Mouse (Mus musculus): ENCODE results near the gene Tmem198. TPM values are rescaled to one million over a fixed set of nuclear protein-coding genes. Genes with fewer than 3 reads are reported as not detected.

Gene Tmem198
- total RNA-seq, 2 experiments from 2014 or later, result 0.12 to 0.26 TPM

DNA sequence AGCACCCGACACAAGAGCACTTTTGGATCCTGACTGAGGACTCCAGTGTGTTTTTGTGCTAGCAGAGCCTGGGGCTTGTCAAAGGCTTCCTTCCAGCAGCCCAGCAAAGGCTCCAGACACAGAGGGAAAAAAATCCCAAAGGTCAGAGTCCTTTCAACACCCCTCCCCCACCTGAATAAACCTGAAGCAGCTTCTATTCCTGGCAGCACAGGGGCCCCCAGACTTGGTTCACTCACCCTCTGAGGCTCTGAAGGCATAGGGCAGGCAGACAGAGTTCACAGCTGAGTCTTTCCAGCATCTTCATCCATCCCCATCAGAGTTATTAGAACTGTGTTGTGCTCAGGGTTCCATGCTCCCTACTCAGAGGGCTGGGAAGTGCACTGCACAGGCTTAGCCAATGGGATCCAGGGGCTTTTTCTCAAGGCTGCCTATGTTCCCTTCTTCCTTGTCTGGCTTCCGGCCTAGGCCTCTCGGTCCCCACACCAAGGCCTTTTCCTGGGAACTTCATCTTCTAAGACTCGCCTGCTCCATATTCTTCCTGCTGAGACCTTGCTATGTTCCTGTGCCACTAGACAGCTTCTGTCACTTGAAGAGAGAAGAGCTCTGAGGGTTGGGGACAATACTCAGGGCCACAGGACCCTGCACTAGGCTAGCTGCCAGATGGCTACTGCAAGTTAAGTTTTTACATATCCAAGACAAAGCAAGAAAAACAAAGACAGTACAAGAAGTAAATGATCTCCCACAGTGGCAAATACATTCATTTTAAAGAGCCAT is 32.3 kb downstream of the Tmem198 start:
- intact Hi-C loops (cut with DNase I), result no loop called here
- no peak for DNase-seq

DNA sequence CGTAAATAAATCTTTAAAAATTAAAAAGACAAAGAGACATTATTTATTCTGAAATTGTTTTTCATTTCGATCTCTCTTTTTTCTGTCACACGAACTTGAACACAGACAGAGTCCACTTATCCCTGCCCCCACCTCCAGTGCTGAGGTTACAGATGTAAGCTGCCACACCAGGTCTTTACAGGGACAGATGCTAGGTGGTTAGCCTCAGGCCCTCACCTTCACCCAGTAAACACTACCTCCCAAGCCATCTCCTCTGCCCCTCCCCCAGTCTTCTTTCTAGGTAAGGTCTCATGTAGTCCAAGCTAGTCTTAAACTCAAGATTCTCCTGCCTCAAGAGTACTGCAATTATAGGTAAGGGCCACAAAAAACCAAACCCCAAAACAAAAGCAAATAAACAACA is 33.2 kb downstream of the Tmem198 start:
- DNase-seq, result no peak
- intact Hi-C loops (cut with DNase I), result no loop called here

DNA sequence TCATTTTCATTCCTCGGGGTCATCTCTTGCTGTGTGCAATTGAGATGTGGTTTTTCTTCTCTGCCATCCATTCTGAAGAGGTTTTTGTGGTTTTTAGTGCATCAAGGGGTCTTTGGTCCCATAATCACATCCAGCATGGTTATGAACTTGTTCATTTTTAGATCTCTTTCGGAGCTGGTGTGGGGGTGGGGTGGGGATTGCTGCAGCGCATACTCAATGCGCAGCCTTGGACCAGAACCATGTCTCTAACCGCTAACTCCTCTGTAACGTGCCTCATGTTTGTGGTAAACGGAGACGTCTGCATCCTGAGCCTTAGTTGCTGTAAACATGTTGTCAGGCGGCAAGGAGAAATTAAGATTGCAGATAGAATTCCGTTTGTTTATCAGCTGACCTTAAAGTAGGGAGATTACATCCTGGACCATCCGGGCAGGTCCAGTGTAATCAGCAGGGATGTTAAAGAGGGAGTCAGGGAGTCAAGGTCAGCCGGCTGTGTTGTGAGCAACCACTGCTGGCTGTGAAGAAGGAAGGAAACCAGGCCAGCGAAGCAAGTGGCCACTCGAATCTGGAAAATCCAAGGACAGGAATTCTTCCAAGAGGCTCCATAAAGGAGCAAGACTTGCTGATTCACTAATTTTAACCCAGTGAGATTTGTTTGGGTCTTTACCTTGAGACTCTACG is 37.5 kb downstream of the Tmem198 start:
- no peak for DNase-seq
- intact Hi-C loops (cut with DNase I), result no loop called here

DNA sequence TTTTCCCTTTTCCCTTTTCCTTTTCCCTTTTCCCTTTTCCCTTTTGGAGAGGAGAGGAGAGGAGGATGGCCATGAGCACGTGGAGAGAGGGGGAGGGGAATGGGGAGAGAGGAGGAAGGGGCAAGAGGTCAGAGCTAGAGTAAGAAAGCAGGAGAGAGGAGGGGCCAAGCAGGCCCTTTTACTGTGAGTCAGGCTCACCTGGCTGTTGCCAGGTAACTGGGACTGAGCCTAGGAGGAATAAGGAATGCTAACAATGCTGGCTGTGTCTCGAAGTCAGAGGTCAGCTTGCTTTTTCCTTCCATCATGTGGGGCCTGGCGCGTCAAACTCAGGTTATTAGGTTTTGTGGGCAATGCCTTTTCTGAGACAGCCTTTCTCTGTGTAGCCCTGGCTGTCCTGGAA is 38.7 kb downstream of the Tmem198 start:
- no peak for DNase-seq
- intact Hi-C loops (cut with DNase I), result no loop called here

DNA sequence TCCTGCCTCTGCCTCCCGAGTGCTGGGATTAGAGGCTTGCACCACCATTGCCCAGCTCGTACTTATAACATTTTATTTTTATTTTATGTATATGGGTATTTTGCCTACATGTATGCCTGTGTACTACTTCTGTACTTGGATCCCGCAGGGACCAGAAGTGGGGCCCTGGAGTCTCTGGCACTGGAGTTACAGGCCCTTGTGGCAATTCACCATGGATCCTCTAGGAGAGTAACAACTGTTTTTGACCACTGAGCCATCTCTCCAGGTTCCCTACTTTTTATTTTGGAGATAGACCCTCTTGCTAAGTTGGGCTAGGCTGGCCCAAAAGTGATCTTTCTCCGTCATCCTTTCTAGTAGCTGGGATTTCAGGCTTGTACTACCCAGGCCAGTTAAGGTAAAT is 39.1 kb downstream of the Tmem198 start:
- intact Hi-C loops (cut with DNase I), result no loop called here
- DNase-seq, result no peak

DNA sequence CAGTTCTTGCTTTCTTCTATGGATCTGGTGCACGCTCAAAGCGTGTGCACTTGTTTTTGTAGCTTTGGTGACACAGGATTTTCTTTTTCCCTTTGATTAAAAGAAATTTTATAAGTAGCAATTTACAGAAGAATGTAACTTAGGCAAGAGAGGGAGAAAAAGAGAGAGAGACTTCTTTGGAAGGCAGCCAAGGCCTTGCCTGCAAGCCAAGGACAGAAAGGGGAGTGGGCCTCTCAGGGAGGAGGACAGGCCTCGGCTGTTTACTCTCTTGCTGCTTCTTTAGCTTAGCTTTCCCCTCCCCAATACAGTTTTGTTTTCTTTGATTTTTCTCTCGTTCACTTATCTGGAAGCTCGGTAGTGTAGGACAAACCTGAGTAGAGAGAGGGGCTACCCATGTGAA is 40.2 kb downstream of the Tmem198 start:
- DNase-seq, result no peak
- intact Hi-C loops (cut with DNase I), result no loop called here

DNA sequence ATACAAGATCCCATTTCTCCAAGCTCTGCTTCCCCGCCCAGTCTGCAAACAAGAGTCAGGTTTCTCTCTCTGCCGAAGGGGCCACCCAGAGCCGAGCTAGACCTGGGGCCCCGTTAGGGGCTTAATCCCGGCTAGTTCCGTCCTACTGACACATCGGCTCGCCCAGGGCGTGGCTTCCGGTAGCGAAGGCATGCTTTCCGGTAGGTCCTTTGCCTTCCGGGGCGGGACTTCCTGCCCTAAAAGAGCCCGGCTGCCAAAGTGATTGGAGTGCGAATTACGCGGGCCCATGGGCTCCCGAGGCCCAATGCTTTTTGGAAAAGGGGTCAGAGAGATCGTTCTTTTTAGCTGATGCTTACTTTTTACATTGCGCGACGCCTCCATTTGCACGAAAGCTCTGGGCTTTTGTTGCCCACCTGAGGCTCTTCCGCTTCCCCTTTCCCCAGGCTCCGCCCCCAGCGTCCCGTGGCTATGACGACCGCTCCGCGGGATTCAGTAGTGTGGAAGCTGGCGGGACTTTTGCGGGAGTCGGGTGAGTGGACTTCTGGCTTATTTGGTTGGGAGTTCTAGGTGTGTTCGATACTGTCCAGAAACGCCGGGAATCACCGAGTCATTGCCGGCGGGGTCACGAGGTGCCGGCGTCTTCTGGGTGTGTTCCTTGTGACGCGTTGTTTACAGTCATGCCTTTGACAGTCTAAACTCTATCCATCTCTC is 42.1 kb downstream of the Tmem198 start, which contains the start of gene Stk11ip:
Gene Stk11ip (plus strand): TSS at position 209 of the 711 bp plus-strand sequence.
- intact Hi-C loops (cut with DNase I), result no loop called here
- peak; percentile 88 to 89 for DNase-seq

DNA sequence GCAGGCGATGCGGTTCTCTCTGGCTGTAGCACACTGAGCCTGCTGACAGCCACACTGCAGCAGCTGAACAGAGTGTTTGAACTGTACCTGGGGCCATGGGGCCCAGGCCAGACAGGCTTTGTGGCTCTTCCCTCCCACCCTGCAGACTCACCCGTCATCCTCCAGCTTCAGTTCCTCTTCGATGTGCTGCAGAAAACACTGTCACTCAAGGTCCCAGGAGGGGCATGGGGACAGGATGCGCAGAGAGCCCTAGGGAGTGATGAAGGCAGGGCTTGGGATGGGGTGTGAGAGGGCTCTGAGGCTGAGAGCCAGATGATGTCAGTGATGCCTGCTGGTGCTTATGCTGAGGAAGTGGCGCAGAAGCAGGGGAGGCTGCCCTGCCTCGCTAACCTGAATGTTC is 45.3 kb downstream of the Tmem198 start:
- no peak for DNase-seq
- intact Hi-C loops (cut with DNase I), result no loop called here

DNA sequence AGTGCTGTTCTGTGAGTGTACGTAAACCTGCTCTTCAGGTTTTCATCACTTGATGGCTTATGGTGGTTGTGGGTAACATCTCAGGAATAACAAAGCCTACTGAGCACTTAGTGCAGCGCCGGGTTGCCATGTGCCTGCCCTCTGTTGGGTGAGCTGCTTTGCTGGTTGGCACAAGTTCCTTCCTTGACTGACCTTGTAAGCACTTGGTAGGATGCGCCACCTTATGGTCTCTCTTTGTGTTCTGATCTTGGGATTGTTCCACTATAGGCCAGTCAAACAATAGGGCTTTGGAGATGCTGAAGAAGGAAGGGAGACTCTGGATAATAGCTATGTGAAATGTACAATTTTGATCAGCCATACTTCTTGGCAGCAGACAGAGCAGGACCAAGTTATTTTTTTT is 51.2 kb downstream of the Tmem198 start:
- intact Hi-C loops (cut with DNase I), result no loop called here

DNA sequence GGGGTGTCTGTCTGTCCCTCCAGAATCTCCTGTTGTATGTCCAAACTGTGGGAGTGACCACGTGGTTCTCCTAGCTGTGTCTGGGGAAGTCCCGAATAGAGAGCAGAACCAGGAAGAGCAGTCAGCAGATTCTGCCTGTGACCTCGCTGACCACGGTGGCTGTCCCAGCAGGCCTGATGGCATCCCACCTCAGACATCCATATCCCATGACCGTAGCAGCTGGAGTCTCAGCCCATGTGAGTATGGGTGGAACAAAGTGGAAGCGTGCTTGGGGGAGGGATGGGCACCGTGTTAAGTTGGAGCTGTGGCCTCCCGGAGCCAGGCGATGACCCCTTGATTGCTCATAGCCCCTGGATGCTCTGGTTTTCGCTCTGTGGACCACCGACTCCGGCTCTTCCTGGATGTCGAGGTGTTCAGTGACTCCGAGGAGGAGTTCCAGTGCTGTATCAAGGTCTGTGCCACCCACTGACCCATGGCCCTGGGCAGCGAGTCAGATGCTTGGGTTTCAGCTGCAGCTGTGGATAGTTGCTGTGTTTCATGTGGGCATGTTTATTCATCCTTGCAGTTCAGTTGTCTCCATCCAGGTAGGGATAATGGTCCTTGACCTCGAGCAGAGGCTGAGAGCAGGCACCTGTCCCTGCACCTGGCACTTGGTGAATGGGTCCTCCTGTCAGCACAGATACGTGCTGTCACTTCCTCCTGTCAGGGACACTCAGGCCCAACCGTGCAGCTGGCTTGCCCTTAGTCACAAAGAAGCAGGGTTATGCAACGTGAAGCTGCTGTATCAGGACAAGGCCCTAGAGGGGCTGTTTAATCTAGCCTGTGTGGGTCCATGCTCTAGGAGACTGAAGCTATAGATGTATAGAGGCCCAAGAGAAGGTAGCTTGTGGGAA is 53.2 kb downstream of the Tmem198 start:
- intact Hi-C loops (cut with DNase I), result no loop called here
- no peak for DNase-seq

More for the DNA sequence above, 51.2 kb downstream of the Tmem198 start:
- no peak for DNase-seq

DNA sequence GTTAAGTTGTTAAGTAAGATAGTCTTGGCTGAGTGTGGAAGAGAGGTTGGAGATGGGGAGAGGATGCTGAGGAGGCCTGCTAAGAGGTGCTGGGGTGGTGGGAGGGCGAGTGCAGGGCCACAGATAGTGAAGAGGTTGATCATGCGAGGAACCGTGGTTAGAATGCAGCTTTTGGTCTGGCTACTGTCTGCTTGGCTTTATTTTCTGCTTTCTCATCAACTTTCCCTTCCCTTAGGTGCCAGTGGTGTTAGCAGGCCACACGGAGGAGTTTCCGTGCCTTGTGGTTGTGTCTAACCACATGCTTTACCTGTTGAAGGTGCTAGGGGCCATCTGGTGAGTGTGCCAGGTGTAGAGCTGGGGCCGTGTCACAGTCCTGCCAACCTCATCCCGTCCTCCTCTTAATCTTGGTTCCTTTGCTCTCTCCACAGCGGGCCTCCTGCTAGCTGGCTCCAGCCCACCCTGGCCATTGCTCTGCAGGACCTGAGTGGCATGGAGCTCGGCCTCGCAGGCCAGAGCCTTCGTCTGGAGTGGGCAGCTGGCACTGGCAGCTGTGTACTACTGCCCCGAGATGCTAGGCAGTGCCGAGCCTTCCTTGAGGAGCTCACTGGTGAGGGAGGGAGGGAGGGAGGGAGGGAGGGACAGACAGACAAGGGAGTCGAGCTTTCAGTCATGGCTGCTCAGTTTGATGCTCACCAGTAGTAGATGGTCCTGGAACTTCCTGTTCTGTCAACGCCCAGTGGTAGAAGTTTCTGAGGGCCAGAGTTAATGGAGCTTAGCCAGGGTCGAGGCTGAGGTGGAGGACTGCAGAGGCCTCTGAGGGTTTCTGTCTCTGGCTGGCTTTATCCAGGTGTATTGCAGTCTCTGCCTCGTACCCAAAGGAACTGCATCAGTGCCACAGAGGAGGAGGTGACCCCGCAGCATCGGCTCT is 54.3 kb downstream of the Tmem198 start:
- no peak for DNase-seq
- intact Hi-C loops (cut with DNase I), result no loop called here

Other genes with a start within 250 kb of the Tmem198 start
- gene A630095N17Rik, start 247.4 kb upstream of the Tmem198 start, total RNA-seq (2021), result not detected
- 10 to 100 TPM; 63.1 to 67.1 TPM for gene Dnajb2, start 243.1 kb upstream of the Tmem198 start, total RNA-seq (2021)
- under 1 TPM in 1 of 2 experiments, not detected in 1; 0.10 TPM for gene Ptprn, start 215.0 kb upstream of the Tmem198 start, total RNA-seq (2021)
- not detected for gene Resp18, start 201.1 kb upstream of the Tmem198 start, total RNA-seq (2021)
- 10 to 100 TPM; 46.4 to 48.3 TPM for gene Dnpep, start 161.5 kb upstream of the Tmem198 start, total RNA-seq (2021)
- gene Des, start 119.2 kb upstream of the Tmem198 start, total RNA-seq (2021), result 1,000 to 10,000 TPM; 1,843 to 1,948 TPM
- gene Speg, start 104.2 kb upstream of the Tmem198 start, total RNA-seq (2021), result 100 to 1,000 TPM; 229 to 230 TPM
- 10 to 100 TPM; 35.4 to 35.5 TPM for gene Gmppa, start 43.6 kb upstream of the Tmem198 start, total RNA-seq (2021)
- gene Asic4, start 29.1 kb upstream of the Tmem198 start, total RNA-seq (2021), result not detected
- 1 to 10 TPM; 6.2 to 7.0 TPM for gene Chpf, start 225 bp upstream of the Tmem198 start, total RNA-seq (2021)
- gene Obsl1, start 26.9 kb downstream of the Tmem198 start, total RNA-seq (2021), result 10 to 100 TPM; 41.4 to 52.1 TPM
- gene Inha, start 27.5 kb downstream of the Tmem198 start, total RNA-seq (2021), result 1 to 10 TPM; 2.5 to 5.8 TPM
- gene Stk11ip, start 42.0 kb downstream of the Tmem198 start, total RNA-seq (2021), result 1 to 10 TPM; 5.8 to 7.7 TPM
- 1 to 10 TPM; 4.7 to 9.6 TPM for gene Slc4a3, start 66.7 kb downstream of the Tmem198 start, total RNA-seq (2021)

Data from gastrocnemius, postnatal 36 days (tissue).